Mouse (Mus musculus) heart, postnatal 0 days (tissue): ENCODE results near the gene Aldh1a2. TPM values are rescaled to one million over a fixed set of nuclear protein-coding genes. Genes with fewer than 3 reads are reported as not detected.

Experiments
- ATAC-seq: fragments of 200-750 bp; cut with Nextera tagmentation; 2 replicates; pipeline ENCODE4 v1.8.0; 2017; ENCODE audit warnings: low read depth, moderate number of reproducible peaks, moderate library complexity; ENCODE audit not compliant: insufficient read depth
- DNase-seq: peaks from one replicate; pipeline ENCODE4 v3.0.0-alpha.2; 2016; ENCODE audit warnings: low spot score
- H3K27ac ChIP-seq: fragments of 300-500 bp; sonication (generic); 2 replicates; pipeline ENCODE4 v1.5.1; 2014; ENCODE audit warnings: low read depth, mild to moderate bottlenecking
- H3K27me3 ChIP-seq: fragments of 300-500 bp; sonication (generic); 2 replicates; pipeline ENCODE4 v1.6.1; 2014; ENCODE audit warnings: low read length, mixed read lengths; ENCODE audit not compliant: control insufficient read depth, insufficient read depth
- H3K36me3 ChIP-seq: fragments of 300-500 bp; sonication (generic); replicated peaks from 2 replicates; pipeline ENCODE4 v1.6.1; 2014; ENCODE audit warnings: low read length, mixed read lengths; ENCODE audit not compliant: control insufficient read depth, insufficient read depth
- H3K4me1 ChIP-seq: fragments of 300-500 bp; sonication (generic); 2 replicates; pipeline ENCODE4 v1.6.1; 2014; ENCODE audit warnings: antibody characterized with exemption; ENCODE audit not compliant: control insufficient read depth, insufficient read depth
- H3K4me2 ChIP-seq: fragments of 300-500 bp; sonication (generic); 2 replicates; pipeline ENCODE4 v1.6.1; 2014; ENCODE audit warnings: low read depth, mild to moderate bottlenecking, low read length, moderate library complexity
- H3K4me3 ChIP-seq: fragments of 300-500 bp; sonication (generic); 2 replicates; pipeline ENCODE4 v1.5.1; 2014; ENCODE audit warnings: low read depth, low read length
- H3K9ac ChIP-seq: fragments of 300-500 bp; sonication (generic); replicated peaks from 2 replicates; pipeline ENCODE4 v1.6.1; 2014; ENCODE audit warnings: low read depth, low read length, mixed read lengths
- H3K9me3 ChIP-seq: fragments of 300-500 bp; sonication (generic); replicated peaks from 2 replicates; pipeline ENCODE4 v1.6.1; 2016; ENCODE audit warnings: low read length; ENCODE audit not compliant: control insufficient read depth
- CTCF ChIP-seq: IDR thresholded peaks from 2 replicates; pipeline ENCODE4 v1.5.1; 2016; ENCODE audit warnings: antibody characterized with exemption, control low read depth, low read depth
- EP300 ChIP-seq: IDR thresholded peaks from 2 replicates; pipeline ENCODE4 v1.6.1; 2016; ENCODE audit warnings: antibody characterized with exemption, low read depth
- WGBS: fragments of 180-500 bp; shearing (Covaris S2); extraction: QIAGEN DNeasy Blood & Tissue Kit; methylation state at CpG from one replicate; pipeline ENCODE4 v1.1.7; 2014; 5-methylcytosine and 5-hydroxymethylcytosine counted together
- polyA plus RNA-seq: library from polyadenylated mRNA; unstranded; fragments of >200 nt; fragmentation: Nextera tagmentation; extraction: Ambion mirVana; gene quantifications from 2 replicates; pipeline ENCODE4 v1.2.1, GENCODE M21; 2015
- total RNA-seq: library from RNA; depleted of rRNA; stranded (reverse); fragments of >200 nt; gene quantifications from 2 replicates; pipeline ENCODE4 v1.2.3, GENCODE M21; 2014; ENCODE audit warnings: low replicate concordance; rRNA removed

Gene Aldh1a2
- total and polyA plus RNA-seq, 2 experiments from 2014 or later: 26.2 to 26.6 TPM

DNA sequence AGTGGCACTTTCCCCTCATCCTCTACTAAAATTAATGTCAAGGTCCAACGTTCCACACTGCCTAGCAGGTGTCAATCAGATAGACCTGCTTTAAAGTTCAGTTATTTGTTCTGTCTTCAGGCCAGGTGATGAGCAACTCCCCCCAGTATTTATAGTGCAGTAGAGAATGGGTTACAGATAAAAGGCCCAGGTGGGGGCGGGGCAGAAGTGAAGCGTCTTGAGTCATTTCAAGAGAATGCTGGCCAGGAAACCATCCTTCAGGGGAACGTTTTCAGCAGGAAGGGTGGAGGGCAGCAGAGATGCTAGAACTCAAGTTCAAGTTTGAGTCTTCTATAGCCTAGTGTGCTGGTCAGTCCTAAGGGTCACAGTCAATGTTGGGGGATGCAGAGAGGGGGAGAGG is 121.1 kb downstream of the Aldh1a2 start:
- Histone ChIP-seq H3K9me3 (no peaks in the 10 kb centered on the region), H3K27ac (no peak overlapping the region), H3K27me3 (no peaks in the 10 kb centered on the region), H3K4me1 (no peaks in the 10 kb centered on the region), H3K4me2 (no peak overlapping the region), H3K36me3 (no peaks in the 10 kb centered on the region), H3K4me3 (no peak overlapping the region), H3K9ac (no peak overlapping the region)
- DNase-seq (no peak), ATAC-seq (no peak)
- 45% methylated on average over 4 of the region's 4 CpGs for WGBS
- TF ChIP-seq CTCF (no peak), EP300 (no peak)

DNA sequence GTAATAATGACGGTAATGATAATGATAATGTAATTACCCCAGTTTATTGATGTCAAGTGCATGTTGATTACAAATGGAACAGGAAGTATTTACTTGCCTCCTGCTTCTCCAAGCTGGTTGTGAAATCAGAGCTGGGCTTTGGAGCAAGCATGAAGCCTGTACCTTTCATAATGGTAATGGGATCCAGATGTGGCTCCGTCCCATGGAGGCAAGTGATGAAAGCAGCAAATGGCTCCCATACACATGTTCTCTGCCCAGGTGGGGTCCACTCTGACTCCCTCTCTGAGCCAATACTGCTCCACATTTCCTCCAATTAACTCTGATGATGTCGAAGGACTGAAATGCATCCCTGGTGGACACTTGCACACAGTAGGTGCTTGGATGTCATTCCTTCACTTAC is 121.8 kb downstream of the Aldh1a2 start:
- 80% methylated on average over 3 of the region's 3 CpGs for WGBS
- no peaks in the 10 kb centered on the region for H3K27me3 ChIP-seq
- ATAC-seq (no peak), DNase-seq (no peak)
- H3K4me2 ChIP-seq: no peak overlapping the region
- no peaks in the 10 kb centered on the region for H3K4me1 ChIP-seq
- no peak overlapping the region for H3K27ac ChIP-seq
- no peak overlapping the region for H3K9ac ChIP-seq
- no peaks in the 10 kb centered on the region for H3K9me3 ChIP-seq
- no peaks in the 10 kb centered on the region for H3K36me3 ChIP-seq
- no peak for TF ChIP-seq CTCF
- no peak for TF ChIP-seq EP300
- H3K4me3 ChIP-seq: no peak overlapping the region

DNA sequence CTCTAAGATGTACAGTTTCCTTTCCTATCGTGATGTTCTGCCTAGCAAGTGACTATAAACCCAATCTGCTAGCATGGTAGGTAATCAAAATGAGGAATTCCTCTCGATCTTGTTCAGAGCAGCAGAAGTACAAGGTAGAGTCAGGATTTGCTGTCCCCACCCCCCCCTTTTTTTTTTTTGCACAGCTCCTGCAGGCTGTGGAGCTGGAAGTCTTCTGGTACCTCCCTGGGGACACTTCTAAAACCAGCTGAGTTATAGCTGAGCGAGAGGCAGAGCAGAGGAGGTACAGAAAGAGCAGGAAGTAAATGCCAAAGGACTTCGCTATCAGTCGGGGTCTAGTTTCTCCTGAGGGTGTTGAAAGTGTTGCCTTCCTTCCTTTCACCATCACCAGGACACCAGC is 124.5 kb downstream of the Aldh1a2 start:
- H3K27ac ChIP-seq: no peak overlapping the region
- H3K9me3 ChIP-seq: no peaks in the 10 kb centered on the region
- no peaks in the 10 kb centered on the region for H3K4me1 ChIP-seq
- no peak for ATAC-seq
- TF ChIP-seq EP300 (no peak), CTCF (no peak)
- WGBS: 36% methylated on average over 5 of the region's 5 CpGs
- no peaks in the 10 kb centered on the region for H3K27me3 ChIP-seq
- H3K4me3 ChIP-seq: no peak overlapping the region
- H3K36me3 ChIP-seq: no peaks in the 10 kb centered on the region
- H3K9ac ChIP-seq: no peak overlapping the region
- no peak for DNase-seq
- H3K4me2 ChIP-seq: no peak overlapping the region

Other genes with a start within 250 kb of the Aldh1a2 start
- gene Aqp9, start 47.1 kb upstream of the Aldh1a2 start, total RNA-seq: 1.1 TPM in 1 of 2 replicates, not detected in the other
- gene Aqp9, start 47.1 kb upstream of the Aldh1a2 start, polyA plus RNA-seq: 0.15 TPM in 1 of 2 replicates, not detected in the other